Mouse (Mus musculus) ES-E14 (cell line): Measurements from ENCODE around the gene St3gal4. TPM values are rescaled to one million over a fixed set of nuclear protein-coding genes. Genes with fewer than 3 reads are reported as not detected.

ENCODE experiments used
- DNase-seq: peaks from one replicate; pipeline ENCODE4 v3.0.0-alpha.2; 2013; ENCODE audit warnings: low read depth, low spot score
- H3K27ac ChIP-seq: 2 replicates; pipeline ENCODE4 v1.5.1; 2012; ENCODE audit warnings: low read depth, mild to moderate bottlenecking, low read length, moderate library complexity, mixed read lengths; ENCODE audit not compliant: poor library complexity, insufficient read depth, severe bottlenecking
- H3K36me3 ChIP-seq: 2 replicates; pipeline ENCODE4 v1.6.1; 2012; ENCODE audit warnings: mild to moderate bottlenecking, low read length, moderate library complexity, mixed read lengths; ENCODE audit not compliant: control insufficient read depth, poor library complexity, insufficient read depth, severe bottlenecking
- H3K4me1 ChIP-seq, 2 experiments: fragments of 150-350 bp in 1 of 2; sonication (generic) in 1 of 2; 2 replicates each; pipeline ENCODE4 v1.6.1; 2012; ENCODE audit warnings: low read length in 2 of 2, mild to moderate bottlenecking in 1 of 2, mixed read lengths in 1 of 2; ENCODE audit not compliant: control insufficient read depth in 2 of 2, insufficient read depth in 2 of 2, poor library complexity in 1 of 2
- H3K4me3 ChIP-seq, 2 experiments: fragments of 150-350 bp in 1 of 2; sonication (generic) in 1 of 2; 2 replicates each; pipeline ENCODE4 v1.5.1; 2012; ENCODE audit warnings: low read length in 2 of 2, low read depth in 1 of 2, mild to moderate bottlenecking in 1 of 2, mixed read lengths in 1 of 2; ENCODE audit not compliant: insufficient read depth in 1 of 2, poor library complexity in 1 of 2, severe bottlenecking in 1 of 2
- H3K9ac ChIP-seq: 2 replicates; pipeline ENCODE4 v1.6.1; 2012; ENCODE audit warnings: low read depth, mild to moderate bottlenecking, low read length, mixed read lengths; ENCODE audit not compliant: poor library complexity, insufficient read depth, severe bottlenecking
- H3K9me3 ChIP-seq: fragments of 150-350 bp; sonication (generic); 2 replicates; pipeline ENCODE4 v1.6.1; 2012; ENCODE audit warnings: low read depth, mild to moderate bottlenecking, low read length; ENCODE audit not compliant: control insufficient read depth, insufficient read depth
- CHD2 ChIP-seq: IDR thresholded peaks from 2 replicates; pipeline ENCODE4 v1.6.1; 2014; ENCODE audit warnings: mild to moderate bottlenecking, low read depth, low read length, inconsistent platforms
- HCFC1 ChIP-seq: IDR thresholded peaks from 2 replicates; pipeline ENCODE4 v1.6.1; 2012; ENCODE audit warnings: low read length, inconsistent platforms, borderline replicate concordance; ENCODE audit not compliant: insufficient read depth
- MAFK ChIP-seq: IDR thresholded peaks from 2 replicates; pipeline ENCODE4 v1.6.1; 2014; ENCODE audit warnings: mild to moderate bottlenecking, low read depth, low read length, inconsistent platforms; ENCODE audit not compliant: insufficient read depth
- ZC3H11A ChIP-seq: IDR thresholded peaks from 2 replicates; pipeline ENCODE4 v1.6.1; 2012; ENCODE audit warnings: low read depth, mild to moderate bottlenecking, inconsistent platforms, low read length, borderline replicate concordance
- ZNF384 ChIP-seq: IDR thresholded peaks from 2 replicates; pipeline ENCODE4 v1.6.1; 2012; ENCODE audit warnings: low read depth, low read length, inconsistent platforms
- in situ Hi-C, 2 experiments: fragments of 600-800 bp; cut with MboI; formaldehyde crosslinking; loops; one replicate each; pipeline ENCODE4 v1.15.1; 2025; ENCODE audit warnings: low sequenced_read_pairs in 2 of 2, inconsistent platforms in 1 of 2; ENCODE audit not compliant: unreplicated experiment in 2 of 2
- total RNA-seq: library from RNA; depleted of rRNA; stranded (reverse); fragments of 300-350 nt; gene quantifications from 2 replicates; pipeline ENCODE4 v1.2.3, GENCODE M21; 2012

St3gal4 gene
- total RNA-seq, 1 experiment, result 9.7 TPM

- no peak for DNase-seq
- H3K9ac ChIP-seq, result no peak overlapping the region
- no peak overlapping the region for H3K4me3 ChIP-seq
- H3K4me1 ChIP-seq, result no peaks in the 10 kb centered on the region
- peaks cover 23% of the 10 kb centered on the region; the same call in 1 of the 2 replicates for H3K36me3 ChIP-seq
- TF ChIP-seq MAFK, result no peak
- no peak for TF ChIP-seq HCFC1
- TF ChIP-seq ZC3H11A, result no peak
- no peak for TF ChIP-seq ZNF384
- no peak for TF ChIP-seq CHD2
- in situ Hi-C loops, result no loop called here
- H3K27ac ChIP-seq, result no peak overlapping the region
- no peaks in the 10 kb centered on the region for H3K9me3 ChIP-seq
Measured at GRCm38 (mm10) chr9:35127147-35127546, 8.1 kb upstream of the St3gal4 start.

- TF ChIP-seq MAFK (no peak), HCFC1 (no peak), CHD2 (no peak), ZC3H11A (no peak), ZNF384 (no peak)
- Histone ChIP-seq H3K4me1 (no peaks in the 10 kb centered on the region), H3K9ac (no peak overlapping the region), H3K9me3 (no peaks in the 10 kb centered on the region), H3K27ac (no peak overlapping the region), H3K4me3 (no peak overlapping the region), H3K36me3 (peaks cover 18% of the 10 kb centered on the region; the same call in 1 of the 2 replicates)
- in situ Hi-C loops, result no loop called here
- DNase-seq, result no peak
Measured at GRCm38 (mm10) chr9:35124678-35124955, 5.5 kb upstream of the St3gal4 start.

GRCm38 (mm10) chr9:35123804-35124677 is 5.0 kb upstream of the St3gal4 start:
- TF ChIP-seq ZC3H11A (no peak), MAFK (no peak), HCFC1 (no peak), CHD2 (no peak), ZNF384 (no peak)
- no peak overlapping the region for H3K4me3 ChIP-seq

GRCm38 (mm10) chr9:35123456-35123803 is 4.4 kb upstream of the St3gal4 start:
- Histone ChIP-seq H3K9me3 (no peaks in the 10 kb centered on the region), H3K9ac (no peak overlapping the region), H3K4me1 (no peaks in the 10 kb centered on the region), H3K27ac (no peak overlapping the region), H3K4me3 (no peak overlapping the region), H3K36me3 (peaks cover 16% of the 10 kb centered on the region; the same call in 1 of the 2 replicates)
- TF ChIP-seq HCFC1 (no peak), CHD2 (no peak), ZC3H11A (no peak), MAFK (no peak), ZNF384 (no peak)
- DNase-seq, result no peak
- in situ Hi-C loops, result no loop called here

More at GRCm38 (mm10) chr9:35123804-35124677, 5.0 kb upstream of the St3gal4 start:
- Histone ChIP-seq H3K9me3 (no peaks in the 10 kb centered on the region), H3K4me1 (no peaks in the 10 kb centered on the region), H3K27ac (no peak overlapping the region), H3K9ac (no peak overlapping the region), H3K36me3 (peaks cover 16% of the 10 kb centered on the region; the same call in 1 of the 2 replicates)
- in situ Hi-C loops, result no loop called here
- no peak for DNase-seq
